Mouse (Mus musculus) liver, adult (tissue): Measurements from ENCODE around the gene Sdsl.
A peak's percentile ranks its signal among the peaks of the same experiment; 100 is the strongest.

Experiments used
- GATA4 ChIP-seq: IDR thresholded peaks from 2 replicates; pipeline ENCODE4 v1.6.1; 2014; ENCODE audit warnings: mild to moderate bottlenecking, low read length; ENCODE audit not compliant: insufficient replicate concordance

Gene Sdsl

GRCm38 (mm10) chr5:120473361-120473760, 751 bp upstream of the Sdsl start:
- TF ChIP-seq GATA4, result no peak

- peak; percentile 17; the same call in 1 of the 2 replicates for TF ChIP-seq GATA4
Observed at GRCm38 (mm10) chr5:120471538-120471937, 1.1 kb downstream of the Sdsl start.

- peak; percentile 6; the same call in 1 of the 2 replicates for TF ChIP-seq GATA4
Observed at GRCm38 (mm10) chr5:120468830-120469229, 3.8 kb downstream of the Sdsl start.

- peak; percentile 84 for TF ChIP-seq GATA4
Observed at GRCm38 (mm10) chr5:120468336-120468735, 4.3 kb downstream of the Sdsl start.

GRCm38 (mm10) chr5:120467026-120467425, 5.6 kb downstream of the Sdsl start:
- TF ChIP-seq GATA4, result no peak

GRCm38 (mm10) chr5:120465860-120466259, 6.8 kb downstream of the Sdsl start:
- TF ChIP-seq GATA4, result 0 out of 2 replicates have a peak, but pooled peaks have one; percentile 32

GRCm38 (mm10) chr5:120465062-120465461, 7.5 kb downstream of the Sdsl start:
- no peak for TF ChIP-seq GATA4

GRCm38 (mm10) chr5:120464321-120464720, 8.3 kb downstream of the Sdsl start:
- TF ChIP-seq GATA4, result no peak

GRCm38 (mm10) chr5:120461902-120462301, 10.7 kb downstream of the Sdsl start:
- TF ChIP-seq GATA4, result no peak

- TF ChIP-seq GATA4, result no peak
Observed at GRCm38 (mm10) chr5:120459133-120459532, 13.5 kb downstream of the Sdsl start.

GRCm38 (mm10) chr5:120457628-120458027, 15.0 kb downstream of the Sdsl start:
- TF ChIP-seq GATA4, result no peak

GRCm38 (mm10) chr5:120456841-120457554, 15.6 kb downstream of the Sdsl start:
- no peak for TF ChIP-seq GATA4

GRCm38 (mm10) chr5:120456253-120456652, 16.4 kb downstream of the Sdsl start:
- TF ChIP-seq GATA4, result no peak

GRCm38 (mm10) chr5:120454756-120455337, 17.8 kb downstream of the Sdsl start:
- TF ChIP-seq GATA4, result no peak

GRCm38 (mm10) chr5:120447305-120447704, 25.3 kb downstream of the Sdsl start:
- TF ChIP-seq GATA4, result no peak

- TF ChIP-seq GATA4, result no peak
Observed at GRCm38 (mm10) chr5:120440733-120441132, 31.9 kb downstream of the Sdsl start.
